Mouse (Mus musculus) heart, adult 2 months (tissue): ENCODE data around the gene Spg21. TPM values are rescaled to one million over a fixed set of nuclear protein-coding genes. Genes with fewer than 3 reads are reported as not detected.

ENCODE experiments used
- DNase-seq, 2 experiments: peaks; one replicate each; pipeline ENCODE4 v3.0.0; 2021
- H3K27ac ChIP-seq: fragments of 200-600 bp; 2 replicates; pipeline ENCODE4 v1.8.1; 2022
- H3K27me3 ChIP-seq: fragments of 200-500 bp; 2 replicates; pipeline ENCODE4 v1.6.1; 2012; ENCODE audit warnings: mild to moderate bottlenecking, low read length, inconsistent platforms, mixed read lengths; ENCODE audit not compliant: control insufficient read depth, insufficient read depth
- H3K36me3 ChIP-seq: fragments of 200-500 bp; 2 replicates; pipeline ENCODE4 v1.6.1; 2012; ENCODE audit warnings: low read length, inconsistent platforms; ENCODE audit not compliant: control insufficient read depth, insufficient read depth
- H3K4me1 ChIP-seq: fragments of 200-500 bp; 2 replicates; pipeline ENCODE4 v1.6.1; 2011; ENCODE audit warnings: low read length; ENCODE audit not compliant: control insufficient read depth, insufficient read depth
- H3K4me3 ChIP-seq: fragments of 200-600 bp; 2 replicates; pipeline ENCODE4 v1.8.1; 2022
- H3K79me2 ChIP-seq: fragments of 200-500 bp; replicated peaks from 2 replicates; pipeline ENCODE4 v1.6.1; 2012; ENCODE audit warnings: mild to moderate bottlenecking, inconsistent platforms, low read length, moderate library complexity, mixed read lengths; ENCODE audit not compliant: control insufficient read depth, insufficient read depth
- H3K9ac ChIP-seq: fragments of 200-500 bp; 2 replicates; pipeline ENCODE4 v1.6.1; 2012; ENCODE audit warnings: low read depth, mild to moderate bottlenecking, control low read depth, inconsistent platforms, low read length, mixed read lengths
- CTCF ChIP-seq: fragments of 200-600 bp; IDR thresholded peaks from 2 replicates; pipeline ENCODE4 v1.8.1; 2022; ENCODE audit warnings: antibody characterized with exemption, mild to moderate bottlenecking, moderate library complexity
- EP300 ChIP-seq: fragments of 200-500 bp; IDR thresholded peaks from 2 replicates; pipeline ENCODE4 v1.6.1; 2011; ENCODE audit warnings: low read depth, low read length, control low read depth; ENCODE audit not compliant: insufficient read depth
- POLR2A ChIP-seq: fragments of 200-500 bp; IDR thresholded peaks from 2 replicates; pipeline ENCODE4 v1.6.1; 2011; ENCODE audit warnings: mild to moderate bottlenecking, low read depth, low read length, control low read depth; ENCODE audit not compliant: insufficient read depth
- WGBS: fragments of 180-500 bp; shearing (Covaris S2); methylation state at CpG from one replicate; pipeline ENCODE4 v1.1.7; 2018; 5-methylcytosine and 5-hydroxymethylcytosine counted together
- intact Hi-C: fragments of 180-260 bp; cut with DNase I; formaldehyde crosslinking; loops from one replicate; pipeline ENCODE4 v1.15.1; 2025
- polyA plus RNA-seq: library from polyadenylated mRNA; depleted of rRNA; stranded (reverse); fragments of >200 nt; gene quantifications from 2 replicates; pipeline ENCODE4 v1.2.3, GENCODE M21; 2012
- total RNA-seq, 2 experiments: library from RNA; stranded (reverse); gene quantifications; 2 replicates each; pipeline ENCODE4 v1.2.3; 2021

Gene Spg21
- total and polyA plus RNA-seq, 3 experiments = 8.8 to 12.1 (median 11.4) TPM

DNA sequence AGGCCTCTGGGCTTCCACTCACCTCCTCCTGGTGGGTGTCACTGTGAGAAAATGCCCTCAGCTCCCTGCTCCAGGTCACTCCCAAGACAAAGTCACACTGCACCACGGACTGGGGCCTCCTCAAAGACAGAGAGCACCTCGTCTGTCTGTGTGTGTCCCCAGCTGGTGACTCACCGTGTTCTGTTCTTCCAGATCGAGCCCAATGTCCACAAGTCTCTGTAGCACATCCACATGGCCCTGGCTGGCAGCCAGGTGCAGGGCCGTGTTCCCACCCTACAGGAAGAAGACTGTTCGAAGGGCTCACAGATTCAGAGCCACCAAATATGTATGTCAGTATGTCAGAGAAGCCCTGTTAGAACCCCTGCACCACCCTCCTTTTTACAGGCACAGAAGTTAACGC lies 47.7 kb downstream of the Spg21 start:
- TF ChIP-seq POLR2A = no peak
- TF ChIP-seq CTCF = no peak
- no peak for TF ChIP-seq EP300
- Histone ChIP-seq H3K36me3 (no peaks in the 10 kb centered on the region), H3K79me2 (no peaks in the 10 kb centered on the region)

DNA sequence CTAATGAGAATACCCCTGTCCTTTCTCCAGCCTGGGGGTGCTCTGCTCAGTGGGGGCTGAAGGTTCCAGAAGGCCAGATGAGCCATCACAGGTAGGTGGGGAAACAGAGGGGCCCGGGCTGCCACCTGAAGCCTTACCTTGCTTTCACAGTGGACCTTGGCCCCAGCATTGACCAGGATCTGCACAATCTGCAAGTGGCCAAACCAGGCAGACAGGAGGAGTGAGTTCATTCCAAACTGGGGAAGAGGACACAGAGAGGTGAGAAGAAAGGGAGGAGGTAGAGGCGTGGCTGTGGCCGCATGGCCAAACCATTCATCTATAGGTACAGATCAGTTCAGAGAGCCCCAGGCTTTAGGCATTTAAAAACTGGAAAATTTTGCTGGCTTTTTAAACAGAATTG lies 51.8 kb downstream of the Spg21 start:
- H3K9ac ChIP-seq = no peak overlapping the region
- no peaks in the 10 kb centered on the region for H3K79me2 ChIP-seq
- no peaks in the 10 kb centered on the region for H3K27me3 ChIP-seq
- H3K36me3 ChIP-seq = no peaks in the 10 kb centered on the region
- H3K27ac ChIP-seq = no peak overlapping the region
- H3K4me1 ChIP-seq = no peaks in the 10 kb centered on the region
- H3K4me3 ChIP-seq = no peak overlapping the region
- WGBS = 89% methylated on average over 3 of the region's 3 CpGs
- TF ChIP-seq EP300 (no peak), POLR2A (no peak), CTCF (no peak)
- DNase-seq = no peak
- intact Hi-C loops = no loop called here

More for the DNA sequence above, 47.7 kb downstream of the Spg21 start:
- 28% methylated on average over 7 of the region's 7 CpGs for WGBS
- H3K9ac ChIP-seq = no peak overlapping the region
- H3K4me1 ChIP-seq = no peaks in the 10 kb centered on the region
- H3K4me3 ChIP-seq = no peak overlapping the region
- intact Hi-C loops = no loop called here
- no peaks in the 10 kb centered on the region for H3K27me3 ChIP-seq
- no peak overlapping the region for H3K27ac ChIP-seq
- DNase-seq = no peak

- no peak overlapping the region for H3K9ac ChIP-seq
- H3K79me2 ChIP-seq = no peaks in the 10 kb centered on the region
- H3K27ac ChIP-seq = no peak overlapping the region
- WGBS = 80% methylated on average over 8 of the region's 8 CpGs
- DNase-seq = no peak
- no peaks in the 10 kb centered on the region for H3K27me3 ChIP-seq
- no peaks in the 10 kb centered on the region for H3K4me1 ChIP-seq
- H3K36me3 ChIP-seq = no peaks in the 10 kb centered on the region
- no peak overlapping the region for H3K4me3 ChIP-seq
- TF ChIP-seq POLR2A = no peak
- intact Hi-C loops = no loop called here
These were observed 53.7 kb downstream of the Spg21 start for GRCm38 (mm10) chr9:65514431-65514830.

- no peak overlapping the region for H3K9ac ChIP-seq
- DNase-seq = no peak
- no peaks in the 10 kb centered on the region for H3K4me1 ChIP-seq
- H3K36me3 ChIP-seq = no peaks in the 10 kb centered on the region
- no peaks in the 10 kb centered on the region for H3K27me3 ChIP-seq
- intact Hi-C loops = no loop called here
- H3K79me2 ChIP-seq = no peaks in the 10 kb centered on the region
- H3K4me3 ChIP-seq = no peak overlapping the region
- WGBS = 60% methylated on average over 3 of the region's 3 CpGs
- no peak overlapping the region for H3K27ac ChIP-seq
- TF ChIP-seq EP300 (no peak), POLR2A (no peak), CTCF (no peak)
These were observed 54.1 kb downstream of the Spg21 start for GRCm38 (mm10) chr9:65514851-65515261.

- no peaks in the 10 kb centered on the region for H3K36me3 ChIP-seq
- no peak within 1 kb of the TSS for H3K4me3 ChIP-seq
- DNase-seq = no peak
- no peak for TF ChIP-seq POLR2A
- TF ChIP-seq EP300 = no peak
- TF ChIP-seq CTCF = no peak
- H3K9ac ChIP-seq = no peak within 1 kb of the TSS
- H3K27me3 ChIP-seq = 0 out of 2 replicates have a peak, but pooled peaks cover 2% of the 10 kb centered on the region
- no peak within 1 kb of the TSS for H3K27ac ChIP-seq
- H3K79me2 ChIP-seq = no peaks in the 10 kb centered on the region
- intact Hi-C loops = no loop called here
- peaks cover 1% of the 10 kb centered on the region; the same call in 1 of the 2 replicates for H3K4me1 ChIP-seq
- 18% methylated on average over 25 of the region's 25 CpGs for WGBS
These were observed 59.2 kb downstream of the Spg21 start, which contains the start of gene Ankdd1a for GRCm38 (mm10) chr9:65519807-65520504. Gene Ankdd1a (minus strand): TSS chr9:65520193.

DNA sequence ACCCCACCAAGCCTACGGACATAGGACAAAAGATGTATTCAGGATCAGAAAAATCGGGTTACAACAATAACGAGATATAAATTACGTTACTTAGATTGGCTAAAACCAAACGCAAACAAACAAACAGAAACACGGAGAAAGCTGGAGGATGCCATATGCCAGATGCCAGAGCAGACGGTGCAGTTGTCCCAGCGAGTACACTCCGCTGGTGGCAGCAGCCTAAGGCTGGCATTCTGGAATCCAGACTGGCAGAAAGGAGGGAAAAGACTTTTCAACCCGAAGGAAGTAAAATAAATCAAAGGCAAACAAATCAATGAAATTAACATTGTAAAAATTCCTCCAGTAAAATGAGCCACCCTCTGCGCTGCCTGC lies 59.7 kb downstream of the Spg21 start:
- 0 out of 2 replicates have a peak, but pooled peaks cover 2% of the 10 kb centered on the region for H3K27me3 ChIP-seq
- intact Hi-C loops = no loop called here
- H3K9ac ChIP-seq = no peak overlapping the region
- no peak for TF ChIP-seq CTCF
- no peak for TF ChIP-seq POLR2A
- no peak for TF ChIP-seq EP300
- no peaks in the 10 kb centered on the region for H3K36me3 ChIP-seq
- no peak overlapping the region for H3K27ac ChIP-seq
- no peak overlapping the region for H3K4me3 ChIP-seq
- 32% methylated on average over 11 of the region's 11 CpGs for WGBS
- H3K4me1 ChIP-seq = peaks cover 1% of the 10 kb centered on the region; the same call in 1 of the 2 replicates
- H3K79me2 ChIP-seq = no peaks in the 10 kb centered on the region
- DNase-seq = no peak
